Mouse (Mus musculus) gastrocnemius, adult 8-10 months (tissue): Measurements from ENCODE around the gene Tinagl1. TPM values are rescaled to one million over a fixed set of nuclear protein-coding genes. Genes with fewer than 3 reads are reported as not detected.

Source experiments
- DNase-seq, 2 experiments: peaks; one replicate each; pipeline ENCODE4 v3.0.0; 2022; ENCODE audit warnings: low spot score in 2 of 2
- total RNA-seq, 4 experiments: library from RNA; stranded (reverse); gene quantifications; 2 replicates each; pipeline ENCODE4 v1.2.4; 2022

The Tinagl1 gene
- total RNA-seq, 4 experiments from 2014 or later: 10.2 to 25.2 (median 13.1) TPM

GRCm38 (mm10) chr4:130177536-130177935, 2.6 kb upstream of the Tinagl1 start:
- no peak for DNase-seq

GRCm38 (mm10) chr4:130177087-130177486, 2.2 kb upstream of the Tinagl1 start:
- no peak for DNase-seq

GRCm38 (mm10) chr4:130176156-130176720, 1.3 kb upstream of the Tinagl1 start:
- DNase-seq: no peak

- DNase-seq: no peak
These were observed 439 bp downstream of the Tinagl1 start for GRCm38 (mm10) chr4:130174335-130175031.

GRCm38 (mm10) chr4:130173911-130174311, 1.0 kb downstream of the Tinagl1 start:
- no peak for DNase-seq

- DNase-seq: no peak
These were observed 1.7 kb downstream of the Tinagl1 start for GRCm38 (mm10) chr4:130173060-130173822.

- DNase-seq: peak in 1 of 2 experiments; percentile 40
These were observed 2.8 kb downstream of the Tinagl1 start for GRCm38 (mm10) chr4:130171951-130172765.

GRCm38 (mm10) chr4:130170362-130170761, 4.6 kb downstream of the Tinagl1 start:
- DNase-seq: no peak

GRCm38 (mm10) chr4:130169411-130169971, 5.4 kb downstream of the Tinagl1 start:
- DNase-seq: no peak

GRCm38 (mm10) chr4:130168280-130169183, 6.4 kb downstream of the Tinagl1 start:
- DNase-seq: peak in 1 of 2 experiments; percentile 57

- DNase-seq: no peak
These were observed 7.1 kb downstream of the Tinagl1 start for GRCm38 (mm10) chr4:130167814-130168213.

- DNase-seq: no peak
These were observed 7.6 kb downstream of the Tinagl1 start for GRCm38 (mm10) chr4:130167321-130167720.

- no peak for DNase-seq
These were observed 8.3 kb downstream of the Tinagl1 start for GRCm38 (mm10) chr4:130166592-130166991.

- no peak for DNase-seq
These were observed 8.9 kb downstream of the Tinagl1 start for GRCm38 (mm10) chr4:130166061-130166460.

- DNase-seq: no peak
These were observed 10.8 kb downstream of the Tinagl1 start for GRCm38 (mm10) chr4:130164121-130164520.

- no peak for DNase-seq
These were observed 11.5 kb downstream of the Tinagl1 start for GRCm38 (mm10) chr4:130163391-130163861.

- DNase-seq: no peak
These were observed 13.6 kb downstream of the Tinagl1 start for GRCm38 (mm10) chr4:130161349-130161748.

- DNase-seq: no peak
These were observed 18.0 kb downstream of the Tinagl1 start for GRCm38 (mm10) chr4:130156812-130157371.

GRCm38 (mm10) chr4:130154250-130154649, 20.7 kb downstream of the Tinagl1 start:
- no peak for DNase-seq

- no peak for DNase-seq
These were observed 26.5 kb downstream of the Tinagl1 start for GRCm38 (mm10) chr4:130148405-130148804.
